Mouse (Mus musculus) heart, embryonic 10.5 days (tissue): Measurements from ENCODE around the gene Rbms3. TPM values are rescaled to one million over a fixed set of nuclear protein-coding genes. Genes with fewer than 3 reads are reported as not detected.

Source experiments
- DNase-seq: peaks from one replicate; pipeline ENCODE4 v3.0.0-alpha.2; 2017; ENCODE audit warnings: low spot score
- H3K27ac ChIP-seq: fragments of 300-500 bp; sonication (generic); 2 replicates; pipeline ENCODE4 v1.5.1; 2016; ENCODE audit warnings: mild to moderate bottlenecking
- H3K27me3 ChIP-seq: fragments of 300-500 bp; sonication (generic); 2 replicates; pipeline ENCODE4 v1.6.1; 2016; ENCODE audit warnings: mild to moderate bottlenecking; ENCODE audit not compliant: poor library complexity, insufficient read depth, severe bottlenecking
- H3K36me3 ChIP-seq: fragments of 300-500 bp; sonication (generic); 2 replicates; pipeline ENCODE4 v1.6.1; 2016; ENCODE audit warnings: mild to moderate bottlenecking, moderate library complexity
- H3K4me1 ChIP-seq: fragments of 300-500 bp; sonication (generic); 2 replicates; pipeline ENCODE4 v1.6.1; 2016; ENCODE audit warnings: mild to moderate bottlenecking
- H3K4me3 ChIP-seq: fragments of 300-500 bp; sonication (generic); 2 replicates; pipeline ENCODE4 v1.5.1; 2016; ENCODE audit warnings: mild to moderate bottlenecking, moderate library complexity
- H3K9me3 ChIP-seq: fragments of 300-500 bp; sonication (generic); 2 replicates; pipeline ENCODE4 v1.6.1; 2016; ENCODE audit warnings: mild to moderate bottlenecking, moderate library complexity
- WGBS: fragments of 180-500 bp; shearing (Covaris S2); methylation state at CpG from one replicate; pipeline ENCODE4 v1.1.7; 2016; 5-methylcytosine and 5-hydroxymethylcytosine counted together
- polyA plus RNA-seq: library from polyadenylated mRNA; unstranded; fragments of >200 nt; fragmentation: Nextera tagmentation; extraction: Ambion mirVana; gene quantifications from 2 replicates; pipeline ENCODE4 v1.2.1, GENCODE M21; 2016

Gene Rbms3
- polyA plus RNA-seq, 1 experiment from 2014 or later = 37.5 TPM

DNA sequence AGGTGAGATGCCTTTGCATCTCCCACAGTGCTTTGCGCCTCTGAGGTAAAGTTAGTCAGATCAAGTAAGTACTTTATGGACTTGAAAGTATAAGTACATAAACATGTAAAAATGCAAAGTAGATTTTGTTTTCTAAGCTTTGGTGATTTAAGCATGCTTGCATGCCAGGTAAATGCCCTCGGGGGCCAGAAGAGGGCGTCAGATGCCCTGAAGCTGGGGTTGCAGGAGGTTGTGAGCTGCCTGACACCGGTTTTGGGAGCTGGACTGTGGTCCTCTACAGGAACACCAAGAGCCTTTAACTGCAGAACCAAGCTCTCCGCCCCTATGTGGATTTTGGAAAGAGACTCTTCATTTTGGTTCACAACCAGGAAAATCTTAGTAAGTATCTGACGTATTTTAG is 652.3 kb downstream of the Rbms3 start:
- 86% methylated on average over 6 of the region's 6 CpGs for WGBS
- no peaks in the 10 kb centered on the region for H3K27me3 ChIP-seq
- peaks cover 6% of the 10 kb centered on the region; the same call in 1 of the 2 replicates for H3K36me3 ChIP-seq
- H3K4me3 ChIP-seq = no peak overlapping the region
- H3K9me3 ChIP-seq = no peaks in the 10 kb centered on the region
- 0 out of 2 replicates have a peak, but pooled peaks cover 3% of the 10 kb centered on the region for H3K4me1 ChIP-seq
- no peak overlapping the region for H3K27ac ChIP-seq
- DNase-seq = peak; percentile 24

DNA sequence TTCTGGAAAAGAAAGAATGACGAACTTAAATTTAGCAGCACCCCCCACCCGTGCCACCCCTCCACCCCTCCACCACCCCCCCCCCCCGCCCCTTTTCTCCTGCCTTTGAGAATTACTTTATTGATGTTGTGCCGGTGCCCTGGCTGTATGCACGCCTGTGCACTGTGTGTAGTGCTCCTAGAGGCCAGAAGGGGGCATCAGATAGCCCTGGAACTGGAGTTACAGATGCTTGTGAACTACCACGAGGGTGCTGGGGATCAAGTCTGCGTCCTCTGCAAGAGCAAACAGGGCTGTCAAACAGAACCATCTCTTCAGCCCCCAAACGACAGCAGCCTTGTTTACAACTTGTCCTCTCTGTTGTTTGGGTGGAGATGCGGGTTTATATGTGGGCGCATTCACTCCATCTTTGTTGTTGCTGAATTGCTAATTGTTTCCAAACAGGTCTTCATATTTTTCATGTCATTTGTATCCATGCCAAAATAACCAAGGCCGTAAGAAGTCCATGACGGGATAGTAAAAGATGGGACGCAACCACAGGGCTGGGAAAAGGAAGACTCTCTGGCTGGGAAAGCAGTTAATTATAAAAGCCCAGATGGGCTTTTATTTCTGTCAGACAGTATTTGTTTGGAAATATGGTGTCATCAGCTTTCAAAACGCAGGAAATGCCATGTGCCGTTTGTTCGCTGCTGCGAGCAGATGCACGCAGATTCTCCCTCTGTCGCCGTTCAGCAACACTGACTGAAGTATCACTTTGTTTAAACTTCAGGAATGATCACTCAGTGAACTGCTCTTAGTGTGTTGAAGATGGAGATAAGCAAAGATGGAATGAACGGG is 652.9 kb downstream of the Rbms3 start:
- H3K9me3 ChIP-seq = no peaks in the 10 kb centered on the region
- peak; percentile 5 for DNase-seq
- 85% methylated on average over 21 of the region's 21 CpGs for WGBS
- H3K36me3 ChIP-seq = peaks cover 6% of the 10 kb centered on the region; the same call in 1 of the 2 replicates
- H3K27me3 ChIP-seq = no peaks in the 10 kb centered on the region
- no peak overlapping the region for H3K27ac ChIP-seq
- 0 out of 2 replicates have a peak, but pooled peaks cover 3% of the 10 kb centered on the region for H3K4me1 ChIP-seq
- H3K4me3 ChIP-seq = no peak overlapping the region

DNA sequence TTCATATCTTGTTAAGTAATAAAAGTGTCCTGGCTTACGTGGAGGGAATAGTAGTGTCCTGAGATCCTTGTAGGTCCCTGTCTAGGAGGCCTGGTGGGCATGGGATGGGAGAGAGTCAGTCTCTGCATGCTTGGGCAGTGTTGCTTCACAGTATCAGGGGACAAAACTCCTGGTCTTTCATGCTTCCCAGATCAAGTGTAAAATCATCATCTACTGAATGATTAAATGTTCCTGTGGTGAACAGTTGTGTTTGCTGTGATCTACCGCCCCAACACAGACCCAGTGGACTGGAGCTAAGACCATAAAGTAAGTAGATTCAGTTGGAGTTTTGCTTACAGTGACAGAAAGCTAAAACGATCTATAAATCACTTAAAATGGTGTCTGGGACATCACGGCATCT is 654.4 kb downstream of the Rbms3 start:
- Histone ChIP-seq H3K36me3 (peaks cover 6% of the 10 kb centered on the region; the same call in 1 of the 2 replicates), H3K27ac (no peak overlapping the region)
- WGBS = 93% methylated on average over 4 of the region's 4 CpGs

DNA sequence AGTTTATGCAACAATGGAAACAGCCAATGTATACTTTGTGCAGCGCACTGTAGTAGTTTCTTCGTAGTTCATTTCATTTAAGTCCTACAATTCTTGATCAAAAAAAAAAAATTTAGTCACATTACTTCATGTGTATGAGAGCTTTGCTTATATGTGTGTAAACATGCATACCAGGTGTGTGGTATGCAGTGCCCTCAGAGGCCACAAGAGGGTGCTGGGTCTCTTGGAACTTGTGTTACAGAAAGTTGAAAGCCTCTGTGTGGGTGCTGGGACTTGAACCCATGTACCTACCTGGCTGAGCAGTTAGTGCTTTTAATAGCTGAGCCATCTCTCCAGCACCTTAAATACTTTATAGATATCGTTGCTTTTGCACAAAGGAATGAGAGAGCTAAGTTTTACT is 655.6 kb downstream of the Rbms3 start:
- 92% methylated on average over 3 of the region's 3 CpGs for WGBS
- H3K36me3 ChIP-seq = peaks cover 6% of the 10 kb centered on the region; the same call in 1 of the 2 replicates
- no peaks in the 10 kb centered on the region for H3K27me3 ChIP-seq
- no peaks in the 10 kb centered on the region for H3K9me3 ChIP-seq
- H3K27ac ChIP-seq = no peak overlapping the region
- no peak overlapping the region for H3K4me3 ChIP-seq
- DNase-seq = no peak
- H3K4me1 ChIP-seq = 0 out of 2 replicates have a peak, but pooled peaks cover 2% of the 10 kb centered on the region

More for the DNA sequence above, 654.4 kb downstream of the Rbms3 start:
- Histone ChIP-seq H3K4me3 (no peak overlapping the region), H3K9me3 (no peaks in the 10 kb centered on the region), H3K27me3 (no peaks in the 10 kb centered on the region), H3K4me1 (0 out of 2 replicates have a peak, but pooled peaks cover 3% of the 10 kb centered on the region)
- DNase-seq = no peak

DNA sequence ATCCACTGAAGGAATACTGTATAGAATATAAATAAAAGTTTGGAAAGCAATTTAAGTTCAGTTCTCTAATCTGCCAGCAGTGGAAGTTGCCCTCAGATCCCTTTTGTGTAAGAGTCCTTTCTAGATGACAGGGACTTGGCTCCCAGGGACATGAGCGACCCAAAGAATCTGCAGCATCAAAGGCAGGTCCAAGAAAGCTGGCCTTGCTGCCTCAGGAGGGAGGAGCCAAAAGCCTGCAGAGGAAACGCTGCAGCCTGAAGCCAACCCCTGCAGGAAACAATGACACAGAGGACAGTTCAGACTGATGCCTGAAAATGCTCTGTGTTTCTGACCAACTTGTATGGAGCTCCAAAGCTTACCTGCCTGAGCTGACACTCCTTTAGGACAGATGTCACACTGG is 656.1 kb downstream of the Rbms3 start:
- no peak for DNase-seq
- peaks cover 6% of the 10 kb centered on the region; the same call in 1 of the 2 replicates for H3K36me3 ChIP-seq
- WGBS = 49% methylated on average over 2 of the region's 2 CpGs
- H3K4me1 ChIP-seq = no peaks in the 10 kb centered on the region
- no peaks in the 10 kb centered on the region for H3K27me3 ChIP-seq
- no peak overlapping the region for H3K4me3 ChIP-seq
- H3K27ac ChIP-seq = peak overlapping the region; percentile 13; the same call in 1 of the 2 replicates
- H3K9me3 ChIP-seq = no peaks in the 10 kb centered on the region

DNA sequence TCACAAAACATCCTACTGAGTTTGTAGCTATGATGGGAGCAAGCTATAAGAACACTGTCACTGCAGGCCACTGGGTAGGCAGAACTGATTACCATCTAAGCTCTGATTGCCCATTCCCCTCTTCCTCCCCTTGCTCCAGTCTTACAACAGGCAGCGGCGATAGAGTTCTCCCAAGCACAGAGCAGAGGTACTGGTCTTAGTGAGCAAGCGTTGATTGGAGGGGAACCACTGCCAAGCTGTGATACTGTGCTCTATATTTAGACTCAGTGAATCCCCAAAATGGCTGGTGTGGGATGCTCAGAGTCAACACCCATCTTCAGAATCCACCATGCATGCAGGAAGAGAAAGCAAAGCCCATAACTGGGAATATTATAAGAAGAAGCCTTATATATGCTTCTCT is 662.4 kb downstream of the Rbms3 start:
- Histone ChIP-seq H3K9me3 (no peaks in the 10 kb centered on the region), H3K36me3 (no peaks in the 10 kb centered on the region), H3K27me3 (no peaks in the 10 kb centered on the region), H3K4me3 (no peak overlapping the region), H3K27ac (no peak overlapping the region), H3K4me1 (peaks cover 2% of the 10 kb centered on the region; the same call in 1 of the 2 replicates)
- no peak for DNase-seq
- 72% methylated on average over 3 of the region's 3 CpGs for WGBS

DNA sequence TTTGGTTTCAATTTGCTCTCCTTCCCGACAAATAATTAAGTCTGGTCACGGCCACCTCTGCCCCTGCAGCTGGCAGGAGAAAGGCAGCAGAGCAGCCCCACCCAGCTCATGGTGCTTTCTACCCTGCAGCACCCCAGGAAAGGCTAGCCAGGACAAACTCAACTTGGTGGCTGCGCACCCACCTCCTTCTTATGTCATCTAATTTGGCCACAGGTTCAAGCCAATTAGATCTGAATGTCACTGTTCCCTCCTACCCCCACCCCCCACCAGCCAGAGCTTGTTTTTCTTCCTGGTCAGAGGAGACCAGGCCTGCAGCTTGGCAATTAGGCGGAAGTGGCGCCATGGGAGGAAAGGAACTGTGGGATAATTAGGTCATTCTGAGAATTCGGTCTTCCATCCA is 664.0 kb downstream of the Rbms3 start:
- WGBS = 76% methylated on average over 6 of the region's 6 CpGs
- 0 out of 2 replicates have a peak, but pooled peaks cover 3% of the 10 kb centered on the region for H3K9me3 ChIP-seq

DNA sequence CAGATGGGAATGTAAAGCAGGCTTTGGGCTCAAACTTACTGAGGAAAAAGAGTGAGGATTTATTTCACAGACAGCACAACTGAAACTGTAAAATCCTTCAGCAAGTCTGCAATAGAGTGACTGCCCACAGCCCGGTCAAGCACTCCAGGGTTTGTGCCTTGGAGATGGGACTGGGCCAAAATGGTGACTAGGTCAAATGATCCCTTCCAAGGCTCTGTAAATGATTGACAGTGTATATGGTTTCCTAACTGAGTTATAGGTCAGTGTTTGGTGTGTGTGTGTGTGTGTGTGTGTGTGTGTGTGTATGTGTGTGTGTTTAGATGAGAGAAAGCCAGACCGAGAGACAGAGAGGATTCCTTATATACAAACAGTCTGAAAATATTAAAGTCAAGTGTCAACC is 673.6 kb downstream of the Rbms3 start:
- Histone ChIP-seq H3K36me3 (no peaks in the 10 kb centered on the region), H3K27ac (no peak overlapping the region), H3K9me3 (0 out of 2 replicates have a peak, but pooled peaks cover 3% of the 10 kb centered on the region), H3K4me1 (no peaks in the 10 kb centered on the region), H3K27me3 (no peaks in the 10 kb centered on the region), H3K4me3 (no peak overlapping the region)
- WGBS = 88% methylated on average over 2 of the region's 2 CpGs
- DNase-seq = no peak

More for the DNA sequence above, 664.0 kb downstream of the Rbms3 start:
- Histone ChIP-seq H3K27ac (no peak overlapping the region), H3K4me3 (no peak overlapping the region), H3K36me3 (no peaks in the 10 kb centered on the region), H3K27me3 (no peaks in the 10 kb centered on the region), H3K4me1 (peaks cover 2% of the 10 kb centered on the region; the same call in 1 of the 2 replicates)
- no peak for DNase-seq

DNA sequence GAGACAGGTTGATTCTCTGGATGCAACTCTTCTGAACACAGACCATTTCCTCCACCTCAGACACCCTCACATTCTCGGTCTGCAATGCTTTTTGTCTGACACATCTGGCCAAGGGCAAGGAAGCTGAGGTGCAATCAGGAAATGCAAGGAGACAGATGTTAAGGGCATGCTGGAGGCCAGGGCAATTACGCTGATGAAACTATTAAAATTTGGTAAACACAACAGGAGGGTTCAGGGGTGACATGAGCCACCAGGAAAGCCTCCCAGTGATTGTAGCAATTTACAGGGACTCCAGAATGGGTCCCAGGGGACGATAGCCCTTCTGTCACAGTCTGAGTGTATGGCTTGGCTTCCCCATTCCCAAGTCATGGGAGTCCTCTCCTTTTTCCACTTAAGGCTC is 681.5 kb downstream of the Rbms3 start:
- Histone ChIP-seq H3K4me3 (no peak overlapping the region), H3K36me3 (no peaks in the 10 kb centered on the region), H3K9me3 (no peaks in the 10 kb centered on the region), H3K27me3 (no peaks in the 10 kb centered on the region), H3K27ac (no peak overlapping the region), H3K4me1 (peaks cover 3% of the 10 kb centered on the region; the same call in 1 of the 2 replicates)
- 69% methylated on average over 3 of the region's 3 CpGs for WGBS
- DNase-seq = no peak

DNA sequence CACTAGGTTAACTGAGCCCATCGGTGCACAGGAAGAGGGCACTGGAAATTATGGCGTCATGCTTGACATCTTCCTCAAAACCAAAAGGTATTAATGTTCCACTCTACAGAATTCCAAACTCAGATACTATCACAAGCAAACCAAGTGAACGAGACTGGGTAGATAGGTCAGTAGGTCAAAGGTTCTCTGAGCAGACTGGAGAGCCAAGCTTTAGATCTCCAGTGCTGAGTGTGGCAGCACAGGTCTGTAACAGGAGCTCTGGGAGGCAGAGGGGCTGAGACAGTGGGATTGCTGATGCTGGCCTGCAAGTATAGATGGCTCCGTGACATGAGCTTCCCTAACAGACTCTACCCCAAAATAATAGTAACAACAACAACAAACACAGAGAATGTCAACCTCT is 682.3 kb downstream of the Rbms3 start:
- DNase-seq = no peak
- Histone ChIP-seq H3K36me3 (no peaks in the 10 kb centered on the region), H3K4me3 (no peak overlapping the region), H3K9me3 (no peaks in the 10 kb centered on the region), H3K4me1 (peaks cover 3% of the 10 kb centered on the region; the same call in 1 of the 2 replicates), H3K27ac (no peak overlapping the region), H3K27me3 (no peaks in the 10 kb centered on the region)
- WGBS = 71% methylated on average over 4 of the region's 4 CpGs

DNA sequence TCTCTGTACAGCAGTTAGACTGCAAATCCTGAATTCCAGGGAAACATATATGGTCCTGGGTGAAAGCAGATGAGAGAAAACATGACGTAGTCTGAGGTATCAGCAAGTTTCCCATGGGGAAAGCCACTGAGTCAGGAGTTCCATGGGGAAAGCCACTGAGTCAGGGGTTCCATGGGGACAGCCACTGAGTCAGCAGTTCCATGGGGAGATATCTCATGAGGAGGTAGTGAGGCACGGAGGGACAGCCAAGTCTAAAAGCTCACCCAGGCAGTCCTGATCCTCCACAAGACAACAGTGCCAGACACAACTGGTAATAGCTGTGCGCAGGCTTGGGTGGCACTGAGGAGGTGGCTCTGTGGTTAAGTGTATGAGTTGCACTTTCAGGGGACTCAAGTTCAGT is 682.9 kb downstream of the Rbms3 start:
- Histone ChIP-seq H3K36me3 (no peaks in the 10 kb centered on the region), H3K27ac (no peak overlapping the region; the same call in 1 of the 2 replicates), H3K4me1 (peaks cover 3% of the 10 kb centered on the region; the same call in 1 of the 2 replicates), H3K9me3 (no peaks in the 10 kb centered on the region), H3K4me3 (no peak overlapping the region), H3K27me3 (no peaks in the 10 kb centered on the region)
- 81% methylated on average over 3 of the region's 3 CpGs for WGBS
- DNase-seq = no peak

DNA sequence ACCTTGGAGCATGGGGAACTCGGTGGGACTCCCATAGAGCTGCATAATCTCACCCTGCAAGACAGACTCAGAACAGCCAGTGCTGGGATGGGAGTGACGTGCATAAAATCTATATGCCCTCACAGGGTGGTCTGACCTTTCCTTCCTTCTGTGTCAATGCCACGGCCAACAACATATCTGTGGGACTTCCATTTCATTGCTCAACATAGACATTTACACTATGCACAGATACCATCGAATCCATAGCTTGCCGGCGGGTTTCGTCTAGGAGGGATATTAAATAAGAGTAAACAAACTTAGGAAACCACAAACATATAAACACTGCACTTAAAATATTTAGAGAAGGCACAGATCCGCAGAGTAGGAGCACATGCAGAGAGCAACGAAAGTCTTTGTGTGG is 684.0 kb downstream of the Rbms3 start:
- Histone ChIP-seq H3K27me3 (no peaks in the 10 kb centered on the region), H3K36me3 (no peaks in the 10 kb centered on the region), H3K9me3 (no peaks in the 10 kb centered on the region), H3K27ac (no peak overlapping the region), H3K4me1 (peaks cover 3% of the 10 kb centered on the region; the same call in 1 of the 2 replicates), H3K4me3 (no peak overlapping the region)
- no peak for DNase-seq
- WGBS = 90% methylated on average over 9 of the region's 9 CpGs

DNA sequence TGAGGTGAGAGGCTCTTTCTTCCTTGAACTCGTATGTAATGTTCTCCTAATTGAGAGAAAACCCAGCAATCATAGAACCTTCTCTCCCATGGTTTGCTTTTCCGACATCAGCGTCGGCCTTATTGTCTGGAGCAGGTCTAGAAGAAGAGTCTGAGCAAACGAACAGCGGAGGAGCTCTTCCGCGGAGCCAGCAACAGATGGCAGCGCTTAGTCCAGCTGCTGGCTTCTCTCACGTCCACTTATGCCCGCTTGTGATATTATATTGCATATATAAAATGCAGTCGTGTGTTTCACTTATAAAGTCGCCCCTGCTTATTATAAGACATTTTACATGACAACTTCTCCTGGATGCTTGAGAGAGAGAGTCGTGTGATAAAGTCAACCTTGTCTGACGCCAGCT is 685.8 kb downstream of the Rbms3 start:
- no peaks in the 10 kb centered on the region for H3K27me3 ChIP-seq
- H3K36me3 ChIP-seq = no peaks in the 10 kb centered on the region
- DNase-seq = no peak
- H3K9me3 ChIP-seq = no peaks in the 10 kb centered on the region
- no peak overlapping the region for H3K27ac ChIP-seq
- peaks cover 3% of the 10 kb centered on the region; the same call in 1 of the 2 replicates for H3K4me1 ChIP-seq
- 84% methylated on average over 15 of the region's 15 CpGs for WGBS
- no peak overlapping the region for H3K4me3 ChIP-seq
